Mouse (Mus musculus) liver, adult 2 months (tissue): ENCODE measurements around the gene Fam234a.

Experiments used
- CTCF ChIP-seq: fragments of 200-500 bp; IDR thresholded peaks from 2 replicates; pipeline ENCODE4 v1.5.1; 2011; ENCODE audit warnings: low read depth, low read length, control low read depth
- POLR2A ChIP-seq: fragments of 200-500 bp; IDR thresholded peaks from 2 replicates; pipeline ENCODE4 v1.6.1; 2011; ENCODE audit warnings: low read length, control low read depth; ENCODE audit not compliant: insufficient read depth; ENCODE audit errors: extremely low read depth

GRCm38 (mm10) chr17:26262384-26262783 lies 18.3 kb upstream of the Fam234a start:
- no peak for TF ChIP-seq CTCF
- TF ChIP-seq POLR2A, result no peak
